Mouse (Mus musculus) layer of hippocampus, postnatal 14 days (tissue): ENCODE measurements around the gene Tmem41b. TPM values are rescaled to one million over a fixed set of nuclear protein-coding genes. Genes with fewer than 3 reads are reported as not detected.
A peak's percentile ranks its signal among the peaks of the same experiment; 100 is the strongest.
"Not testable (repeated sequence)": the region's sequence is repeated elsewhere in the genome, so short reads cannot be mapped to it uniquely, and the experiment has no call there.

Experiments used
- DNase-seq, 2 experiments: peaks; one replicate each; pipeline ENCODE4 v3.0.0; 2021 to 2022; ENCODE audit warnings: low spot score in 2 of 2, mixed read lengths in 1 of 2
- total RNA-seq, 2 experiments: library from RNA; stranded (reverse); gene quantifications; 2 replicates each; pipeline ENCODE4 v1.2.3; 2021

The Tmem41b gene
- total RNA-seq, 2 experiments from 2014 or later: 61.8 to 63.9 TPM

DNA sequence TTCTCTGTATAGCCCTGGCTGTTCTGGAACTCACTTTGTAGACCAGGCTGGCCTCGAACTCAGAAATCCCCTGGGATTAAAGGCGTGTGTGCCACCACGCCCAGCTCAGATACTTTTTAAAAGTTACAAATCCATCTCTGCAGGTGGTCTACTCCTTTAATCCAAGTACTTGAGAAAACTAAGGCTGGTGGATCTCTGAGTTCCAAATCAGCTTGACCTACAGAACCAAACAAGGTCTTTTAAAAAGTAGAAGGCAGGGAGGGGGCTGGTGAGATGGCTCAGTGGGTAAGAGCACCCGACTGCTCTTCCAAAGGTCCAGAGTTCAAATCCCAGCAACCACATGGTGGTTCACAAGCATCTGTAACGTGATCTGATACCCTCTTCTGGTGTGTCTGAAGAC lies 2.1 kb downstream of the Tmem41b start:
- not testable (repeated sequence) for DNase-seq

- DNase-seq: not testable (repeated sequence)
Observed at GRCm38 (mm10) chr7:109977131-109977530, 9.6 kb downstream of the Tmem41b start.

- DNase-seq: no peak
Observed at GRCm38 (mm10) chr7:109975966-109976715, 10.6 kb downstream of the Tmem41b start.

GRCm38 (mm10) chr7:109969542-109969941 lies 17.2 kb downstream of the Tmem41b start:
- no peak for DNase-seq

- peak; percentile 46 to 67 for DNase-seq
Observed at GRCm38 (mm10) chr7:109968924-109969450, 17.7 kb downstream of the Tmem41b start.

DNA sequence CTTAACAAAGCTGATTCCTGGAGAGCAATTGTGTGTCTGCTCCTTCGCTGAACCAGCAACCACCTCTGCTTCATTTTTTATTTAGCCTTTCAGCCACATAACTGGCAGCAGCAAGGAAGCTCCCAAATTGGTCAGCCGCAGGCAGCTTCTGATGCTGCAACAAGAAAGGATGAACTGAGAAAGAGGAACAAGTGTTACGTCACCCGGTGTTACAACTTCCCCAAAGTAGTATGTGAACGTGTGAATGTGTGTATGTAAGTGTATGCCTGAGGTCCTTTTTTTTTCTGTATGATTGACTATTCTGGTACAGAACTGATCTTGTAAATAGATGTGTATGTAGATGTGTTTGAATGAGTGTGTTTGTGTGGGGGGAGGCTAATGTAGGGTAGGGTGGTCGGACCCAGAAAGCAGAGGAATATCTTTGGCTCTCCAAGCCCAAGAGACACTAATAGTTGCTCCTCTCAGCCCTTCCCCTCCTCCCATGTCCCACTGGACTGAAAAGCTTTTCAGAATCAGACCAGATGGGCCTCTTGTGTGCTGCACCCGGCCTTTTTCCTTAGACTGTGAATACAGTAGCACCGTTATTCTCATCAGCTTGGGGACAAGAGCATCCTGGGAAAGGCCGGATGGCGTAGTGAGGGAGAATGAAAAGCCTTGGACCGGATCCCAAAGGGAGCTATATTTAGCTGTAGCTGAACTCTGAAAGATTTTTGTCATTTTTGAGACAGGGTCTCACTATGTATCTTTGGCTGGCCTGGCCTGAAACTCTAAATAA lies 18.7 kb downstream of the Tmem41b start:
- DNase-seq: peak; percentile 41 to 73

DNA sequence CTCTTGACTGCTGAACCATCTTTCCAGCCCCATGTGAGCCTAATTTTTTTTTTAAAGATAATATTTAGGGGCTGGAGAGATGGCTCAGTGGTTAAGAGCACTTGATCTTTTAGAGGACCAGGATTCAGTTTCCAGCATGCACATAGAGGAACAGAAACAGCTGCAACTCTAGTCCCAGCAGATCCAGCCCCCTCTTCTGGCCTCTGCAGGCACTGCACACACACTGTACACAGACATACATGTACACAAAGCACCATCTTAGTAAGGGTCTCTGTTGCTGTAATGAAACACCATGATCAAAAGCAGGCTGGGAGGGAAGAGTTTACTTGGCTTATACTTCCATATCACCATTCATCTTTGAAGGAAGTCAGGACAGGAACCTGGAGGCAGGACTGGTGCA lies 21.1 kb downstream of the Tmem41b start:
- DNase-seq: no peak

DNA sequence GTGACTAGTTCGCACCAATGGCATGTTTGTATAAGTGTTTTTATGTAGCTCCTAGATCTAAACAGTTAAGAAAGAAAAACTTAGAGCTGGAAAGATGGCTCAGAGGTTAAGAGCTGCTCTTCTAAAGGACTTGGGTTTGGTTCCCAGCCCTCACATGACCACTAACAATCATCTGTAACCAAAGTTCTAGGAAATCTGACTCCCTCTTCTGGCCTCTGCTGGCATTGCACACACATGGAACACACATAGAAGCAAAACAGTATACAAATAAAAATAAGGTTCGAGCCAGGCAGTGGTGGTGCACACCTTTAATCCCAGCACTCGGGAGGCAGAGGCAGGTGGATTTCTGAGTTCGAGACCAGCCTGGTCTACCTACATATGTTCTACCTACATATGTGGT lies 23.0 kb downstream of the Tmem41b start:
- DNase-seq: no peak

DNA sequence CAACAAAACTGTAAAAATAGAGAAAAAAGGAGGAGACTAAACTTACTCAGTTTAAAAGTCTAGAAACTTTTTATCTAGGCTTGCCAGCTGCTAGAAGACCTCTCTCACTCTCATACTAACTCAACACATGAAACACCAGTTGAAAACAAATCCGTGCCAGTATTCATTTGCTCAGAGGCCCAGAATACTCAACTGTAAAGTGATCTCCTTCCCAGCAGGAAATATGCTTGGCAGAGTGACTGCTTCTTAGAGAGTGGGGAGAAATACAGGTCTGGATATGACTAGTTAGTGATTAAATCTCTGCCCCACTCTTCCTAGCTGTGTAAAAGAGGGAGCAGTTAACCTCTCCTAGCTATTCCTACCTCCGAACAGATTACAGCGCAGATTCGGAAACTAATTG lies 24.1 kb downstream of the Tmem41b start:
- DNase-seq: no peak

- no peak for DNase-seq
Observed at GRCm38 (mm10) chr7:109961570-109961969, 25.2 kb downstream of the Tmem41b start.

DNA sequence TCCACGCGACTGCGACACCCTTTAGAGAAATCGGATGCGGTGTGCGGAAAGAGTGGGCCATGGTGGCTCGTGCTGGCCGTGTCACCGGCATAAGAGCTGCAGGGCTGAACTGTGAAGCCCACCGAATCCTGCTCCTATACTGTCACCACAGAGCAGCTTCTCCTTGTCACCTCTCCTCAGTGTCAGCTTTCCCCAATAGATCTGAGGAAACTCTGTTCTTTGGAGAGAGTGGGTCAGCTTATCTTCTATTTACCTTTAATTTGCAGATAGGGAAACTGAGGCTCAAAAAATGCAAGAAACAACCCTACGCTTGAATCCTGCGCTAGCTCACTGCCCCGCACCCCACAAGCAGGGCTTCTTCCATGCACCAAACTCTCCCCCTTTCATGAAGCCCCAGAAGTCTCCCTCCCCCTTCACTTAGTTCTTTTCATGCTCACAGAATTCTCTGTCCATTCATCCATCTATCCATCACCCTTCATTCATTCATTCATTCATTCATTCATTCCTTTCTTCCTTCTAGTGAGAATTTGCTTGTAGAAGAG lies 26.0 kb downstream of the Tmem41b start:
- DNase-seq: no peak

DNA sequence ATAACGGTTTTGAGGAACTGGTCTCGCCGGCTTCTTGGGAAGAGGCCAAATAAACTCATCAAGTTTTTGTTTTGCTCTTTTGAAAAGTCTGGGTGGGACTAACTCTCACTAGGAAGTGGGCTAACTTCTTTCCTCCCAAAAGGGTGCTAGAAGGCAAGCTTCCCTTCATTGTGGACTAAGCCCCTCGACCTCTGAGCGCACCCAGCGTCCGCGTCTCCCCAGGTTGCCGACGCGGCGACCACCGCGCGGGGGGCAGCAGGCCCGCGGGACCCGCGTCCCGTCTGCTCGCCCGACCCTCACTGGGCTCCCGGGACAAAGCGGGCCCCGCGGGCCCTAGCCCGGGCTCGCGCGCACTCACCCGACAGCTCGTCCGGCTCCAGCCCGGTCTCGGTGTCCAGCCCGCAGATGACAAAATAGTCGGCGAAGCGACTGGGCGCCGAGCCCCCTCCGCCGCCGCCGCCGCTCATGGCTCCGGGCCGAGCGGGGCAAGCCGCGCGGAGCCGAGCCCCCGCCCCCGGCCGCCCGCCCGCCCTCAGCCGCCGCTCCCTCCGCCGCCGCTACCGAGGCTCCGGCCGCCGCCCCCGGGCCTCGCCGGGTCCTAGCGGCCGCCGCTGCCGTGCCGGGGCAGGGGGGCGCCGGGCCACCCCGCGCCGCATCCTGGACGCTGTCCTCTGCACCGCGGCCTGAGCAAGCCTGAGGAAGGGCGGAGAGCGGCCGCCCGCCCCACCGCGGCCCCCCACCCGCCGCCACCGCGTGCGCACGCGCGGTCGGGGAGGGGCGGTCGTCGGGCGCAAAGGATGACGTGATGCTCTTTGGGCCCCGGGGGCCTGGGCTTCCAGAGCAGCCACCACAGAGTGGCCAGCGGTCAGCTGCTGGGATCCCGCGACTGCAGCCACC lies 26.8 kb downstream of the Tmem41b start, which contains the start of gene Dennd5a:
Dennd5a (minus strand) TSS at position 755 of the 897 bp plus-strand sequence.
- peak; percentile 76 to 80 for DNase-seq

DNA sequence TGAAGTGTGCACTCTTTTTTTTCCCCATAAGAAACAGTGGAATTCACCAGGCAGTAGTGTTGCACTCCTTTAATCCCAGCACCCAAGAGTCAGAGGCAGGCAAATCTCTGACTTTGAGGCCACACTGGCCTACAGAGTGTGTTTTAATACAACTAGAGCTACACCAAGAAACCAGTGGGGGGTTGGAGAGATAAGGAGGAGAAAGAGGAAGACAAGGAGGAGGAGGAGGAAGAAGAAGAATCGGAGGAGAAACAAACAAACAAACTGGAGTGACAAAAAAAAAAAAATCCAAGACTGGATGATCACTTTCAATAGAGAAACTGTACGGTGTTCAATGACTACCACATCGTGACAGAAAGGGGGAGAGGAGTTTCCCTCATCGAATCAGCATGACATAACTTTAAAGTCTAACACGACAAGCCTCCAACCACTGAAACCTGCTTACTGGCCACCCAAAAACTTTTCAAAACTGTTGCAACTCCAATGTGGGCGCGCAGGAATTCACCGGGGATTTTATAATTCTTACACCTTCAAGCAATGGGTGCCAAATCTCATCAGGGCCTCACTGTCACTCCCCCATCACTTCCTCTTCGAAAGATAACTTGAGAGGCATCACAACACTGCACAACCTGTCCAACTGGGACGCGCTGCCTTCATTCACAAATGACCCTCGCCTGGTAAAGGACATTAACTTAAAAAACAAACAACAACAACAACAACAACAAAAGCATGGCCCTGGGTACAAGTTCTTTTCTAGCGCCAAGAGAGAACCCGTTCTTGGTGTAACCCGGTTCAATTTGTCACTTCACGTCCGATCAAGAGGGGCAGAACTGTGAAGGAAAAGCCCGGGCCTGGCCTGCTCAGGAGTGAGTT lies 27.6 kb downstream of the Tmem41b start:
- no peak for DNase-seq

- DNase-seq: no peak
Observed at GRCm38 (mm10) chr7:109957996-109958789, 28.5 kb downstream of the Tmem41b start.

- no peak for DNase-seq
Observed at GRCm38 (mm10) chr7:109954622-109955401, 31.9 kb downstream of the Tmem41b start.

DNA sequence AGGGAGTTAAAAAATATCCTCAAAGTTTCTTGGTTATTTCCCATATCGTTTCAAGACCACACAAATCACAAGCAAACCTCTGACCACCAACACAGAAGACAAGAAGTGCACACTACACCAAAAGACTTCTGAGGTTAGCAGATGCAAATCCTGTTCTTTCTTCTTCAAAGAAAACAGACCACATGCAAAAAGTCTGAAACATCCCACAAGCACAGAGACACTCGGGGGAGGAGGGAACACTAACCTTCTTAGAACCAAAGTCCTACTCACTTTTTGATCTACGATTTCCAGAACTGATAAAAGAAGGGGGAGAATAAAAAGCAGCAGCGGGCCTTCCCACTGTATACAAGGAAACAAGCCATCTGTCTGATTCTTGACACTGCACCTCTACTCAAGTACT lies 35.4 kb downstream of the Tmem41b start:
- DNase-seq: no peak

DNA sequence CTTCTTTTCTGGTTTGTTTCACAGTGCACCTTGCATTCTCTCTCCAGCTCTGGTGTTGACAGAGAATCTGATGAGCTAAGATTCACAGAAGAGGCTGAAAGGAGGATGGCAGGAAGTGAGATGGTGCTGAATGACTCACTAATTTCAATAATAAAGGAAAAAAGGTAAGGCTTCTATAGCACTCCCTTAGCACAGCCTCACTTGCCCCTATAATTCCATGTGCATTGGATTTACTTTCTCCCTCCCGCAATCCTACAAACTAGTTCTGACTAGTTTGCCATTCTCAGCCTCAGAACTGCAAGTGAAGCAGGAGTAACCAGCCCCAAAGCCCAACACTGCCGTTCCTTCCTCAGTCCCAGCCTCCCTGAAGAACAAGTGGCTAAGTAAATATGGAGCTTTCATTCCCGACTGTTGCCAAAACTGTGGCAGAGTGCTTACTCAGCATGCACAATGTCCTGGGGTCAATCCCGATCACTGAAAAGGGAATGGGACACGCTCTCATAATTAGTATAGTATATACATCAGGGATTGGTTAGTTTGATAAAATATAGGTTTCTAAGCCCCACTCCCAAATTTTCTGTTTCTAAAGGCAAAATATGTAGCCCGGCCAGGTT lies 42.2 kb downstream of the Tmem41b start:
- no peak for DNase-seq

DNA sequence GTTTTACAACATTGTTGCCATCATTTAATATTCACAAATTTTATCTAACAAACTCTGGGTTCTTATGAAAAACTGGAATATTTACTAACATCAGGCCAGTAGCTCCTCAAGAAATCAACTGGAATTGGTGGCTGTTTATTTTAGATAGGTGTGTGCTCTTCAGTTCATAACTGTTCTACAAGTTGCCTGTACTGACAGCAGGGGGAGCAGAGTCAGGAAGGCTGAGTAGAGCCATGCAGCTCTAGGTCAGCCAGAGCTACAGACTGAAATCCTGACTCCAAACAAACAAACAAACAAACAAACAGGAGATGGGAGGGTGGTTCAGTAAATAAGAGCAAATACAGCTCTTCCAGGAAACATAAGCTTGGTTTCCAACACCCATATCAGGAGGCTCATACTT lies 57.1 kb downstream of the Tmem41b start:
- DNase-seq: no peak
